Mouse (Mus musculus) C2C12 (cell line): ENCODE data around the gene Arhgef17.

Experiments used
- MAX ChIP-seq: IDR thresholded peaks from one replicate; pipeline ENCODE4 v1.6.1; 2011; ENCODE audit warnings: mild to moderate bottlenecking, control low read depth
- MYOG ChIP-seq: IDR thresholded peaks from one replicate; pipeline ENCODE4 v1.6.1; 2011; ENCODE audit not compliant: control insufficient read depth, insufficient read length; ENCODE audit errors: extremely low read depth
- USF1 ChIP-seq: IDR thresholded peaks from one replicate; pipeline ENCODE4 v1.6.1; 2011; ENCODE audit warnings: low read depth, mild to moderate bottlenecking, control low read depth, moderate library complexity

DNA sequence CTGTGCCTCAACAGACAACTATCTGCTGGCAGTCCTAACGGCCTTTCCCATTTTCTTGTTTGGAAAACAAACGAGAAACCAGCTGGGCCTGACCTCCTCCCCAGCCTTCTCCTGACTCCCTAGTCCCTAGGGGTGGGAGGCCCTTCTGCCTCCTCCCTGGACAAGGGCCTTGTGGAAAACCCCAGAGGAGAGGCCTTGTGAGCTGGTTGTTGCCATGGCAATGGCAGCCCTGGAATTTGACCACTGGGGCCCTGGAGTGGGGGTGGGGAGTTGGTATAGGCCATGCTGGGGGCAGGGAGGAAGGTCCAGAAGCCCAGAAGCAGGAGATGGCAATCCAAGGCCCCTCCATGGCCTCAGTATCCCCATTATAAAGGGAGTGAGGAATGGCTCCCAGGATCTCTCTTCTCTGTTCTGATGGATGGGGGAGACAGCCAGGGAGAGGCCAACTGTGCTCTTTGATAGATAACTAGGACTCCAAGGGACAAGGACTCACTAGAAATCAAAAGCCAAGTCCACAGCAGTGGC lies 20.6 kb downstream of the Arhgef17 start:
- TF ChIP-seq MYOG = no peak
- TF ChIP-seq USF1 = no peak
- no peak for TF ChIP-seq MAX
